8 mouse cellular contexts compared by ENCODE assay signal in genomic region chr17:36023710-36024654, GRCm38 (mm10). TPM values are rescaled to one million over a fixed set of nuclear protein-coding genes. Genes with fewer than 3 reads are reported as not detected.
A peak's percentile ranks its signal among the peaks of the same experiment; 100 is the strongest.
DNase-seq lines count a peak whose midpoint lies in the region; ATAC-seq and TF ChIP-seq lines count a peak whose summit lies in the region.

No protein-coding gene starts in this region.

- 43% methylated on average over 9 of the region's 9 CpGs for WGBS in kidney, adult 2 months
- 65% methylated on average over 9 of the region's 9 CpGs for WGBS in forebrain, embryonic 15.5 days

- H3K4me1 ChIP-seq in cortical plate, adult 2 months (ENCODE audit: control insufficient read depth, insufficient read depth, low read length) = peaks cover 4% of the 10 kb centered on the region
- H3K4me1 ChIP-seq in kidney, adult 2 months (ENCODE audit: control insufficient read depth, insufficient read depth, low read length) = no peaks in the 10 kb centered on the region; the same call in 1 of the 2 replicates
- H3K4me1 ChIP-seq in forebrain, embryonic 15.5 days = no peaks in the 10 kb centered on the region

- peak; percentile 60 to 71 for DNase-seq in spleen, postnatal 36 days (ENCODE audit: low spot score in 2 of 2)
- no peak for DNase-seq in spleen, adult 12 weeks (ENCODE audit: low spot score)
- peak; percentile 73 for DNase-seq in kidney, adult 2 months
- peak; percentile 73 for DNase-seq in lung, postnatal 25 days (ENCODE audit: low spot score)
- DNase-seq in right cerebral cortex, postnatal 25 days = no peak
- DNase-seq in left cerebral cortex, adult 11 months (ENCODE audit: low spot score) = no peak

- no peak overlapping the region for H3K4me3 ChIP-seq in cortical plate, adult 2 months (ENCODE audit: insufficient read depth, low read length)
- H3K4me3 ChIP-seq in kidney, adult 2 months (ENCODE audit: insufficient read depth, low read depth, low read length) = no peak overlapping the region
- no peak overlapping the region for H3K4me3 ChIP-seq in forebrain, embryonic 15.5 days

- H3K4me2 ChIP-seq in forebrain, embryonic 15.5 days (replicated peaks) = no peak overlapping the region

- no peak overlapping the region for H3K9ac ChIP-seq in forebrain, embryonic 15.5 days (replicated peaks)

- no peaks in the 10 kb centered on the region for H3K9me3 ChIP-seq in forebrain, embryonic 15.5 days

- ATAC-seq in forebrain, embryonic 15.5 days (replicated peaks) = no peak

- H3K27ac ChIP-seq in cortical plate, adult 2 months (ENCODE audit: insufficient read depth, low read length) = peak overlapping the region; percentile 56
- peak overlapping the region; percentile 71 for H3K27ac ChIP-seq in kidney, adult 2 months (ENCODE audit: insufficient read depth, low read depth, low read length)
- H3K27ac ChIP-seq in forebrain, embryonic 15.5 days (replicated peaks) = no peak overlapping the region

- H3K27me3 ChIP-seq in kidney, adult 2 months (replicated peaks; ENCODE audit: control insufficient read depth, insufficient read depth, low read length) = no peaks in the 10 kb centered on the region
- no peaks in the 10 kb centered on the region for H3K27me3 ChIP-seq in forebrain, embryonic 15.5 days

- no peak for TF ChIP-seq CTCF in cortical plate, adult 2 months (IDR thresholded peaks at IDR 0.05; ENCODE audit: extremely low read depth, insufficient read depth, low read length)
- TF ChIP-seq CTCF in kidney, adult 2 months (conservative IDR thresholded peaks at IDR 0.05; ENCODE audit: insufficient read depth, insufficient read length, low read depth, low read length) = no peak

- H3K36me3 ChIP-seq in kidney, adult 2 months (ENCODE audit: control insufficient read depth, insufficient read depth, low read length) = no peaks in the 10 kb centered on the region
- no peaks in the 10 kb centered on the region for H3K36me3 ChIP-seq in forebrain, embryonic 15.5 days

- no peak for TF ChIP-seq POLR2A in cortical plate, adult 2 months (IDR thresholded peaks at IDR 0.05; ENCODE audit: extremely low read depth, insufficient read depth, low read length)
- no peak for TF ChIP-seq POLR2A in kidney, adult 2 months (IDR thresholded peaks at IDR 0.05; ENCODE audit: low read depth, low read length)

RNA-seq across cellular contexts. Expression of gene H2-T24, which starts 3.6 kb away (rescaled TPM):
- polyA plus RNA-seq in cortical plate, adult 2 months (2012; rRNA removed) = 1.3 and 1.8 TPM in 2 replicates
- 3.5 and 5.4 TPM in 2 replicates for polyA plus RNA-seq in kidney, adult 2 months (2012; rRNA removed)
- polyA plus RNA-seq in forebrain, embryonic 15.5 days (2015; fragmentation: Nextera tagmentation; extraction: Ambion mirVana) = 5.4 and 5.8 TPM in 2 replicates

RNA-seq across cellular contexts. Expression of gene H2-T23, which starts 8.7 kb away (rescaled TPM):
- polyA plus RNA-seq in cortical plate, adult 2 months (2012; rRNA removed) = 27.6 and 31.8 TPM in 2 replicates
- polyA plus RNA-seq in kidney, adult 2 months (2012; rRNA removed) = 174 and 175 TPM in 2 replicates
- polyA plus RNA-seq in forebrain, embryonic 15.5 days (2015; fragmentation: Nextera tagmentation; extraction: Ambion mirVana) = 6.9 and 7.0 TPM in 2 replicates

RNA-seq across cellular contexts. Expression of gene H2-T22, which starts 18.6 kb away (rescaled TPM):
- 18.3 and 19.0 TPM in 2 replicates for polyA plus RNA-seq in cortical plate, adult 2 months (2012; rRNA removed)
- 70.6 and 73.2 TPM in 2 replicates for polyA plus RNA-seq in kidney, adult 2 months (2012; rRNA removed)
- 5.8 and 5.9 TPM in 2 replicates for polyA plus RNA-seq in forebrain, embryonic 15.5 days (2015; fragmentation: Nextera tagmentation; extraction: Ambion mirVana)

RNA-seq across cellular contexts. Expression of gene Gm6034, which starts 18.8 kb away (rescaled TPM):
- not detected in 2 replicates for polyA plus RNA-seq in cortical plate, adult 2 months (2012; rRNA removed)
- not detected in 2 replicates for polyA plus RNA-seq in kidney, adult 2 months (2012; rRNA removed)
- not detected in 2 replicates for polyA plus RNA-seq in forebrain, embryonic 15.5 days (2015; fragmentation: Nextera tagmentation; extraction: Ambion mirVana)

RNA-seq across cellular contexts. Expression of gene Gm11127, which starts 34.2 kb away (rescaled TPM):
- 0.23 and 0.35 TPM in 2 replicates for polyA plus RNA-seq in cortical plate, adult 2 months (2012; rRNA removed)
- polyA plus RNA-seq in kidney, adult 2 months (2012; rRNA removed) = 13.9 and 14.8 TPM in 2 replicates
- polyA plus RNA-seq in forebrain, embryonic 15.5 days (2015; fragmentation: Nextera tagmentation; extraction: Ambion mirVana) = not detected in 2 replicates

Comparison
In these comparisons a context has a peak if more than half of its experiments do, and no peak if none do; other contexts are left out.
1. DNase-seq: peak in spleen, postnatal 36 days (2 of 2), kidney, adult 2 months (single experiment) and lung, postnatal 25 days (single experiment); none in spleen, adult 12 weeks (single experiment), right cerebral cortex, postnatal 25 days (single experiment) and left cerebral cortex, adult 11 months (single experiment).